Mouse (Mus musculus) C2C12 (cell line): ENCODE measurements around the gene Gucd1. TPM values are rescaled to one million over a fixed set of nuclear protein-coding genes. Genes with fewer than 3 reads are reported as not detected.

Experiments used
- H3K27me3 ChIP-seq: one replicate; pipeline ENCODE4 v1.6.1; 2011; ENCODE audit not compliant: control insufficient read depth, insufficient read depth, insufficient read length
- H3K36me3 ChIP-seq: one replicate; pipeline ENCODE4 v1.6.1; 2011; ENCODE audit not compliant: control insufficient read depth, insufficient read depth
- H3K4me3 ChIP-seq: one replicate; pipeline ENCODE4 v1.5.1; 2011; ENCODE audit warnings: mild to moderate bottlenecking, control low read depth; ENCODE audit not compliant: poor library complexity, insufficient read depth, severe bottlenecking
- H3K79me2 ChIP-seq: one replicate; pipeline ENCODE4 v1.6.1; 2011; ENCODE audit not compliant: control insufficient read depth, insufficient read depth
- H3K79me3 ChIP-seq: one replicate; pipeline ENCODE4 v1.6.1; 2011; ENCODE audit warnings: low read depth, control low read depth
- H3ac ChIP-seq: one replicate; pipeline ENCODE3; 2011; ENCODE audit warnings: low read depth; ENCODE audit not compliant: control insufficient read depth, insufficient read length
- CEBPB ChIP-seq: IDR thresholded peaks from one replicate; pipeline ENCODE4 v1.6.1; 2011; ENCODE audit warnings: low read depth, mild to moderate bottlenecking, control low read depth, moderate library complexity
- CTCF ChIP-seq: IDR thresholded peaks from one replicate; pipeline ENCODE4 v1.5.1; 2011; ENCODE audit not compliant: control insufficient read depth, insufficient read depth, insufficient read length
- FOSL1 ChIP-seq: IDR thresholded peaks from one replicate; pipeline ENCODE4 v1.8.0; 2011; ENCODE audit warnings: mild to moderate bottlenecking, low read length; ENCODE audit not compliant: poor library complexity, insufficient read depth, severe bottlenecking
- MAX ChIP-seq: IDR thresholded peaks from one replicate; pipeline ENCODE4 v1.6.1; 2011; ENCODE audit warnings: mild to moderate bottlenecking, control low read depth
- MYOD1 ChIP-seq: IDR thresholded peaks from one replicate; pipeline ENCODE4 v1.6.1; 2011; ENCODE audit warnings: low read depth; ENCODE audit not compliant: control insufficient read depth, insufficient read length
- MYOG ChIP-seq: IDR thresholded peaks from one replicate; pipeline ENCODE4 v1.6.1; 2011; ENCODE audit not compliant: control insufficient read depth, insufficient read length; ENCODE audit errors: extremely low read depth
- USF1 ChIP-seq: IDR thresholded peaks from one replicate; pipeline ENCODE4 v1.6.1; 2011; ENCODE audit warnings: low read depth, mild to moderate bottlenecking, control low read depth, moderate library complexity
- polyA plus RNA-seq: library from polyadenylated mRNA; unstranded; fragments of >200 nt; fragmentation: generic; extraction: Trizol; gene quantifications from one replicate; pipeline ENCODE4 v1.2.1, GENCODE M21; 2012; ENCODE audit warnings: missing spikeins

The Gucd1 gene
- polyA plus RNA-seq, 1 experiment: 15.7 TPM

GRCm38 (mm10) chr10:75304049-75304405 is 213.7 kb downstream of the Gucd1 start:
- Histone ChIP-seq H3K27me3 (no peaks in the 10 kb centered on the region), H3K79me2 (peaks cover 20% of the 10 kb centered on the region), H3K79me3 (no peaks in the 10 kb centered on the region), H3K4me3 (no peak overlapping the region), H3K36me3 (peaks cover 60% of the 10 kb centered on the region), H3ac (no peak overlapping the region)
- TF ChIP-seq USF1 (no peak), MYOD1 (no peak), MAX (no peak)

- TF ChIP-seq MYOD1: no peak
- no peak for TF ChIP-seq MYOG
- TF ChIP-seq MAX: no peak
- no peak for TF ChIP-seq CEBPB
- no peak for TF ChIP-seq USF1
- no peak for TF ChIP-seq CTCF
- TF ChIP-seq FOSL1: no peak
- Histone ChIP-seq H3K79me3 (no peaks in the 10 kb centered on the region), H3K79me2 (peaks cover 26% of the 10 kb centered on the region), H3ac (no peak overlapping the region), H3K27me3 (no peaks in the 10 kb centered on the region), H3K36me3 (peaks cover 55% of the 10 kb centered on the region), H3K4me3 (no peak overlapping the region)
Observed at GRCm38 (mm10) chr10:75303324-75304048, 214.3 kb downstream of the Gucd1 start.

DNA sequence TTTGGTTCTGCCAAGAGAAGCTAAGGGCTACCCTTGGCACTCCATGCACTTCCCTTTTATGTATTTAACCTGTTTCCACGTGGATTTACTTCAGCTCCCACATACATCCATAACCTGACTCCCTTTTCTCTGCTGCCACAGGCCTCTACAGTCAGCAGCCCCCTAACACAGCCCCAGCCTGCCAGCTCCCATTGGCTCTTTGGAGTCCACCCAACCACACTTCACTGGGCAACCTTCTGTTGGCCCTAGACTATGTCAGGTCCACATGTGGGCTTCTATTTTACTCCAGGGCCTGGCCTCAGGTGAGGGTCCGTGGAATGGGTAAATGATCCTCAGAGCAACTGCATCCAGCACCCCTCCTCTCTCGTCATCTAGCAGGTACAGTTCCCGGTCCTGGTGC is 215.2 kb downstream of the Gucd1 start:
- no peak overlapping the region for H3K4me3 ChIP-seq
- peaks cover 26% of the 10 kb centered on the region for H3K79me2 ChIP-seq
- H3K27me3 ChIP-seq: no peaks in the 10 kb centered on the region
- H3K79me3 ChIP-seq: no peaks in the 10 kb centered on the region
- no peak overlapping the region for H3ac ChIP-seq
- TF ChIP-seq USF1 (no peak), MAX (no peak), MYOG (no peak), FOSL1 (no peak), MYOD1 (no peak), CEBPB (no peak), CTCF (no peak)
- H3K36me3 ChIP-seq: peaks cover 54% of the 10 kb centered on the region

GRCm38 (mm10) chr10:75301937-75302336 is 215.8 kb downstream of the Gucd1 start:
- H3K27me3 ChIP-seq: no peaks in the 10 kb centered on the region
- H3K79me2 ChIP-seq: peaks cover 26% of the 10 kb centered on the region
- TF ChIP-seq MYOD1: no peak
- TF ChIP-seq CTCF: no peak
- TF ChIP-seq FOSL1: no peak
- no peak for TF ChIP-seq USF1
- TF ChIP-seq MAX: no peak
- TF ChIP-seq CEBPB: no peak
- TF ChIP-seq MYOG: no peak
- H3K4me3 ChIP-seq: no peak overlapping the region
- H3K79me3 ChIP-seq: no peaks in the 10 kb centered on the region
- peaks cover 51% of the 10 kb centered on the region for H3K36me3 ChIP-seq
- no peak overlapping the region for H3ac ChIP-seq

DNA sequence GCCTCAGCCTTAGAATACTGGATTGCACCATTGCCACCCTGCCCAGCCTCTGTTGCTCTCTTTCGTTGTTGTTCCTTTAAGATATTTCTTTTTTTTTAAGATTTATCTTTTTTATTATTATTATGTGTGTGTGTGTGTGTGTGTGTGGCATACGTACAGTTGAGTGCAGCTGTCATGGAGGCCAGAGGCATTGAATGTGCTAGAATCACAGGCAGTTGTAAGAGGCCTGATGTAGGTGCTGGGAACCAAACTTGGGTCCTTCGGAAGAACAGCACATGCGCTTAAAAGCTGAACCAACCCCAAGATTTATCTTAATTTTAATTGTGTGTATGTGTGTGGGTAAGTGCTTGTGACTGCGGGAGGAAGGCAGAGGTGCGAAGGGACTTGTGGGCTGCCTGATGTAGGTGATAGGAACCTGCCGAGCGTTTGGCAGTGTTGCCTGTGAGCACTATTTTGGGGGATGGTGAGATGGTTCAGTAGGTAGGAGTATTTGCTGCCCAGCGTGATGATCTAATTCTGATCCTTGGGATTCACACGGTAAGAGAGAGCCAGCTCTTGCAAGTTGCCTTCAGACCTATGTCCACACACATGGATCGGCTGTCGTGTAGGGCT is 216.5 kb downstream of the Gucd1 start:
- Histone ChIP-seq H3K79me2 (peaks cover 26% of the 10 kb centered on the region), H3ac (no peak overlapping the region), H3K36me3 (peaks cover 49% of the 10 kb centered on the region), H3K79me3 (no peaks in the 10 kb centered on the region), H3K4me3 (no peak overlapping the region), H3K27me3 (no peaks in the 10 kb centered on the region)
- TF ChIP-seq USF1 (no peak), MAX (no peak), CEBPB (no peak), FOSL1 (no peak), CTCF (no peak), MYOD1 (no peak), MYOG (no peak)

Other genes with a start within 250 kb of the Gucd1 start
- 0.66 TPM for gene Adora2a, start 201.1 kb downstream of the Gucd1 start, polyA plus RNA-seq
- gene Upb1, start 116.9 kb downstream of the Gucd1 start, polyA plus RNA-seq: 0.06 TPM
- gene Snrpd3, start 421 bp downstream of the Gucd1 start, polyA plus RNA-seq: 358 TPM
- 3.8 TPM for gene Lrrc75b, start 42.4 kb upstream of the Gucd1 start, polyA plus RNA-seq
- gene Ggt1, start 43.6 kb upstream of the Gucd1 start, polyA plus RNA-seq: 0.12 TPM
- gene Ggt5, start 71.4 kb upstream of the Gucd1 start, polyA plus RNA-seq: not detected
- 0.04 TPM for gene Susd2, start 126.0 kb upstream of the Gucd1 start, polyA plus RNA-seq
- 24.5 TPM for gene Cabin1, start 246.4 kb upstream of the Gucd1 start, polyA plus RNA-seq